Mouse (Mus musculus) heart, postnatal 0 days (tissue): ENCODE data around the gene Angel1. TPM values are rescaled to one million over a fixed set of nuclear protein-coding genes. Genes with fewer than 3 reads are reported as not detected.

Experiments
- ATAC-seq: fragments of 200-750 bp; cut with Nextera tagmentation; 2 replicates; pipeline ENCODE4 v1.8.0; 2017; ENCODE audit warnings: low read depth, moderate number of reproducible peaks, moderate library complexity; ENCODE audit not compliant: insufficient read depth
- DNase-seq: peaks from one replicate; pipeline ENCODE4 v3.0.0-alpha.2; 2016; ENCODE audit warnings: low spot score
- H3K27ac ChIP-seq: fragments of 300-500 bp; sonication (generic); 2 replicates; pipeline ENCODE4 v1.5.1; 2014; ENCODE audit warnings: low read depth, mild to moderate bottlenecking
- H3K27me3 ChIP-seq: fragments of 300-500 bp; sonication (generic); 2 replicates; pipeline ENCODE4 v1.6.1; 2014; ENCODE audit warnings: low read length, mixed read lengths; ENCODE audit not compliant: control insufficient read depth, insufficient read depth
- H3K36me3 ChIP-seq: fragments of 300-500 bp; sonication (generic); replicated peaks from 2 replicates; pipeline ENCODE4 v1.6.1; 2014; ENCODE audit warnings: low read length, mixed read lengths; ENCODE audit not compliant: control insufficient read depth, insufficient read depth
- H3K4me1 ChIP-seq: fragments of 300-500 bp; sonication (generic); 2 replicates; pipeline ENCODE4 v1.6.1; 2014; ENCODE audit warnings: antibody characterized with exemption; ENCODE audit not compliant: control insufficient read depth, insufficient read depth
- H3K4me2 ChIP-seq: fragments of 300-500 bp; sonication (generic); 2 replicates; pipeline ENCODE4 v1.6.1; 2014; ENCODE audit warnings: low read depth, mild to moderate bottlenecking, low read length, moderate library complexity
- H3K4me3 ChIP-seq: fragments of 300-500 bp; sonication (generic); 2 replicates; pipeline ENCODE4 v1.5.1; 2014; ENCODE audit warnings: low read depth, low read length
- H3K9ac ChIP-seq: fragments of 300-500 bp; sonication (generic); replicated peaks from 2 replicates; pipeline ENCODE4 v1.6.1; 2014; ENCODE audit warnings: low read depth, low read length, mixed read lengths
- H3K9me3 ChIP-seq: fragments of 300-500 bp; sonication (generic); replicated peaks from 2 replicates; pipeline ENCODE4 v1.6.1; 2016; ENCODE audit warnings: low read length; ENCODE audit not compliant: control insufficient read depth
- CTCF ChIP-seq: IDR thresholded peaks from 2 replicates; pipeline ENCODE4 v1.5.1; 2016; ENCODE audit warnings: antibody characterized with exemption, control low read depth, low read depth
- EP300 ChIP-seq: IDR thresholded peaks from 2 replicates; pipeline ENCODE4 v1.6.1; 2016; ENCODE audit warnings: antibody characterized with exemption, low read depth
- WGBS: fragments of 180-500 bp; shearing (Covaris S2); extraction: QIAGEN DNeasy Blood & Tissue Kit; methylation state at CpG from one replicate; pipeline ENCODE4 v1.1.7; 2014; 5-methylcytosine and 5-hydroxymethylcytosine counted together
- polyA plus RNA-seq: library from polyadenylated mRNA; unstranded; fragments of >200 nt; fragmentation: Nextera tagmentation; extraction: Ambion mirVana; gene quantifications from 2 replicates; pipeline ENCODE4 v1.2.1, GENCODE M21; 2015
- total RNA-seq: library from RNA; depleted of rRNA; stranded (reverse); fragments of >200 nt; gene quantifications from 2 replicates; pipeline ENCODE4 v1.2.3, GENCODE M21; 2014; ENCODE audit warnings: low replicate concordance

The Angel1 gene
- total and polyA plus RNA-seq, 2 experiments from 2014 or later = 2.2 to 4.4 TPM

GRCm38 (mm10) chr12:86719961-86720639 lies 6.2 kb downstream of the Angel1 start:
- peaks cover 15% of the 10 kb centered on the region for H3K36me3 ChIP-seq
- H3K27me3 ChIP-seq = no peaks in the 10 kb centered on the region
- H3K4me1 ChIP-seq = peaks cover 12% of the 10 kb centered on the region; the same call in 1 of the 2 replicates
- no peak overlapping the region for H3K27ac ChIP-seq
- no peak overlapping the region for H3K9ac ChIP-seq
- no peak for DNase-seq
- no peaks in the 10 kb centered on the region for H3K9me3 ChIP-seq
- TF ChIP-seq CTCF (no peak), EP300 (no peak)
- H3K4me2 ChIP-seq = no peak overlapping the region
- ATAC-seq = no peak
- WGBS = 82% methylated on average over 18 of the region's 18 CpGs
- no peak overlapping the region for H3K4me3 ChIP-seq

DNA sequence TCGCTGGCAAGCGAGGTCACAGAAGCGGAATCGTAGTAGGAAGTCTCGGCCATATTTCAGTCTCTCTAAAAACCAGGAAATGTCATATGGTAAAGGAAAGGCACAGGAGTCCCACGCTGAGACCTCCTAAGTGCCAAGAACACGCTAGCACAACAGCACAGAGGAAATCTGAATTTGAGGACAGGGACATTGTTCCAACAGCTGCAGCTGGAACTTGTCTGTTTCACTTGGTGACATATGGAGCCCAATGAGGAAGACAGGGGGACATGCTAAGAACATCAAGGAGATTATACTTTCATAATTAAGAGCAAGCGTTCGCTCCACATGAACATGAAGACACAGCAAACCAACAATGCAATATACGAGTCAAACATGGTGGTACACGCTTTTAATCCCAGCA lies 9.3 kb downstream of the Angel1 start:
- Histone ChIP-seq H3K27me3 (no peaks in the 10 kb centered on the region), H3K4me1 (0 out of 2 replicates have a peak, but pooled peaks cover 6% of the 10 kb centered on the region), H3K4me3 (no peak overlapping the region), H3K9me3 (no peaks in the 10 kb centered on the region), H3K27ac (no peak overlapping the region), H3K4me2 (no peak overlapping the region), H3K36me3 (peaks cover 15% of the 10 kb centered on the region), H3K9ac (no peak overlapping the region)
- no peak for ATAC-seq
- no peak for DNase-seq
- WGBS = 77% methylated on average over 11 of the region's 11 CpGs
- TF ChIP-seq CTCF (no peak), EP300 (no peak)

- peak; percentile 41 for DNase-seq
- Histone ChIP-seq H3K4me2 (no peak overlapping the region), H3K36me3 (peaks cover 12% of the 10 kb centered on the region), H3K4me3 (no peak overlapping the region), H3K27ac (no peak overlapping the region), H3K9me3 (no peaks in the 10 kb centered on the region), H3K9ac (no peak overlapping the region), H3K4me1 (no peaks in the 10 kb centered on the region), H3K27me3 (no peaks in the 10 kb centered on the region)
- ATAC-seq = no peak
- no peak for TF ChIP-seq EP300
- peak; percentile 90 for TF ChIP-seq CTCF
- WGBS = 43% methylated on average over 5 of the region's 5 CpGs
These were observed 10.9 kb downstream of the Angel1 start for GRCm38 (mm10) chr12:86715401-86715800.

DNA sequence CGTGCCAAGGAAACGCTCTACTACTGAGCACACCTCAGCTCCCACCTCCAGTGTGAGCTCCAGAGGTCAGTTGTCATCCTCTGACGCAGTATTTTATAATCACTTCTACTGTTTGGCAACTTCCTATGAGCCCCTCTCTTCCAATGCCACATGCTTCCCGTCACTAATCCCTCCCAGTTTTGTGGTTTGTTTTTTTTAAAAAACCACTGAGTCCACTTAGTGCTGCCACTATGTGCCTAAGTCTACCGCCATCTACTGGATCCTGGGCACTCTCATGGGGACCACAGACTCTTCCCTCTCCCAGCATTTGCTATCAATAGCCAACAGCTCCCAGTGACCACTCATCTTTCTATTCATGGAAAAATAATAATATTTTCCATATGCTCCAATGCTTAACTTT lies 12.2 kb downstream of the Angel1 start:
- no peaks in the 10 kb centered on the region for H3K4me1 ChIP-seq
- DNase-seq (no peak), ATAC-seq (no peak)
- H3K9me3 ChIP-seq = no peaks in the 10 kb centered on the region
- 63% methylated on average over 5 of the region's 5 CpGs for WGBS
- TF ChIP-seq EP300 (no peak), CTCF (peak; percentile 44)
- H3K9ac ChIP-seq = no peak overlapping the region
- H3K27me3 ChIP-seq = no peaks in the 10 kb centered on the region
- H3K27ac ChIP-seq = no peak overlapping the region
- H3K36me3 ChIP-seq = peaks cover 8% of the 10 kb centered on the region
- H3K4me2 ChIP-seq = no peak overlapping the region
- no peak overlapping the region for H3K4me3 ChIP-seq

DNA sequence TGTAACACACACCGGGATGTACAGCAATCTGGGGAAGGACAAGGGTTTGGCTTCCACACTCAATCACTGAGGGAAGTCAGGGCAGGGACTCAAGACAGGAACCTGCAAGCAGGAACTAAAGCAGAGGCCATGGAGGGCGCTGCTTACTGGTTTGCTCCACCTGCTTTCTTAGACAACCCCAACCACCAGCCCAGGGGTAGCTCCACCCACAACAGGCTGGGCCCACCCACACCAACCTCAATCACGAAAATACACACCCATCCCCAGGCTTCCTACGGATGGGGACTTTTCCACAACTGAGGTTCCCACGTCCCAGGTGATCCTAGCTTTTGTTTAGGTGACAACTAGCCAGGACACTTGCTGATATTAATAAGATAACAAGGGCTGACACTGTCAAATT lies 20.4 kb downstream of the Angel1 start:
- TF ChIP-seq CTCF = no peak
- TF ChIP-seq EP300 = no peak
- WGBS = 80% methylated on average over 5 of the region's 5 CpGs
- no peak for DNase-seq
- Histone ChIP-seq H3K4me1 (no peaks in the 10 kb centered on the region), H3K4me2 (no peak overlapping the region), H3K27me3 (no peaks in the 10 kb centered on the region), H3K27ac (no peak overlapping the region), H3K9ac (no peak overlapping the region), H3K36me3 (peaks cover 37% of the 10 kb centered on the region), H3K9me3 (no peaks in the 10 kb centered on the region), H3K4me3 (no peak overlapping the region)
- ATAC-seq = no peak

- H3K4me2 ChIP-seq = no peak overlapping the region
- ATAC-seq (no peak), DNase-seq (no peak)
- TF ChIP-seq EP300 (no peak), CTCF (no peak)
- H3K36me3 ChIP-seq = peaks cover 37% of the 10 kb centered on the region
- no peaks in the 10 kb centered on the region for H3K27me3 ChIP-seq
- WGBS = 94% methylated on average over 3 of the region's 3 CpGs
- H3K9me3 ChIP-seq = no peaks in the 10 kb centered on the region
- no peak overlapping the region for H3K9ac ChIP-seq
- H3K27ac ChIP-seq = no peak overlapping the region
- no peak overlapping the region for H3K4me3 ChIP-seq
- H3K4me1 ChIP-seq = no peaks in the 10 kb centered on the region
These were observed 23.6 kb downstream of the Angel1 start for GRCm38 (mm10) chr12:86702690-86703089.
